Mouse (Mus musculus) ES-E14 (cell line): ENCODE measurements around the gene Cdkn1c.

Source experiments
- CHD2 ChIP-seq: IDR thresholded peaks from 2 replicates; pipeline ENCODE4 v1.6.1; 2014; ENCODE audit warnings: mild to moderate bottlenecking, low read depth, low read length, inconsistent platforms
- HCFC1 ChIP-seq: IDR thresholded peaks from 2 replicates; pipeline ENCODE4 v1.6.1; 2012; ENCODE audit warnings: low read length, inconsistent platforms, borderline replicate concordance; ENCODE audit not compliant: insufficient read depth
- MAFK ChIP-seq: IDR thresholded peaks from 2 replicates; pipeline ENCODE4 v1.6.1; 2014; ENCODE audit warnings: mild to moderate bottlenecking, low read depth, low read length, inconsistent platforms; ENCODE audit not compliant: insufficient read depth

DNA sequence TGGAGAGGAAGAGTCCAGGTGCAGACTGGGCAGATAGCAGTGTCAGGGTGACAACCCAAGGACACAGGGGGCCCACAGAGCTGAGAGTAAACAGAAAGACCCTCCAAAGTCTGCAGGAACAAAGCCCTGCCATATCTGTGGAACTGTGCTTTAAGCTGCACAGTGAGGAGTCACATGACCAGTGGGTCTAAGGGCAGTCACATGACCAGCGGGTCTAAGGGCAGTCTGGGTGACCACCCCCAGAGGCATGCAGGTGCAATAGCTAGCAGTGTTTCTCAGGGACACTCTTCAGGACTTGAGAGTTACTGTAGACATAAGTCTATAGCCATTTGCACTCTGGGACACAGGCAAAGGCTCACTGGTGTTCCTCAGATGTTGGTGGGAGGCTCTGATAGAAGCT lies 48.7 kb upstream of the Cdkn1c start:
- TF ChIP-seq MAFK (no peak), CHD2 (no peak), HCFC1 (no peak)
